Mouse (Mus musculus) lung, postnatal 25 days (tissue): ENCODE results near the gene Pdlim5.

Experiments
- DNase-seq: peaks from one replicate; pipeline ENCODE4 v3.0.0; 2022; ENCODE audit warnings: low spot score

Pdlim5 gene

DNA sequence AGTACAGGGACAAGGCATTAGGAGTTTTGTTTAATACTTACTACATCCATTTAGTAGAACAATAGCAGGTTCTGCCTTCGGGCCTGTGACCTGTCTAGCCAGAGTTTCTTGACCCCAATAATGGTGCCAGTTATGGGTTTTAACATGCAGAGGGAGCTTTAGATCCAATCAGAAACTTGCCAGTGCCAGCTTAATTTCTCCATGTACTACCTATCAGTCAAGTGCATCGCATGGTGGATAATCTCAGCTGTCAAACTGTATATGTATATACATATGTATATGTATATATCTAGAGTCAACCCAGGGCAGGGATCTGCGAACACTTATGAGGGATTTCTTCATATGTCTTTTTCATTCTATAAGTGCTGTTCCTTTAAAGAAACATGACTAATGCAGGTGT is 61.0 kb downstream of the Pdlim5 start:
- no peak for DNase-seq

- DNase-seq: no peak
These were observed 62.0 kb downstream of the Pdlim5 start for GRCm38 (mm10) chr3:142333458-142333857.

DNA sequence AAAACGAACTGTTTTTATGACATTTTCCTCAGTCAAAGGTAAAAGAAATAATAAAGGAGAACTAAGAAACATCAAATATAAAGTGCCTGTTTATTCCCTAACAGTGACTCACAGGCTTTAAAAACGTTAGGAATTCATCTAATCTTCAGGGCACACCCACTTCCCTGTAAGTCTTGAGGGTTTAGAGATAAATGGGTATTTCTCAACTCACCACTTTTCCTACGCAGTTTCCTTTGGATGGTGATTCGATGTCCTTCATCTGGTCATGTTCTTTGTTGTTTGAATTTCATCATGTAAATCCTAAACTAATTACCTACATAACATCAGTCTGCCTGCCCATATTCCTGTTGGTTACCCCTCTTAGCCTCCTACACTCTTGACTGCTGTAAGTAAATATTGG is 62.8 kb downstream of the Pdlim5 start:
- no peak for DNase-seq

DNA sequence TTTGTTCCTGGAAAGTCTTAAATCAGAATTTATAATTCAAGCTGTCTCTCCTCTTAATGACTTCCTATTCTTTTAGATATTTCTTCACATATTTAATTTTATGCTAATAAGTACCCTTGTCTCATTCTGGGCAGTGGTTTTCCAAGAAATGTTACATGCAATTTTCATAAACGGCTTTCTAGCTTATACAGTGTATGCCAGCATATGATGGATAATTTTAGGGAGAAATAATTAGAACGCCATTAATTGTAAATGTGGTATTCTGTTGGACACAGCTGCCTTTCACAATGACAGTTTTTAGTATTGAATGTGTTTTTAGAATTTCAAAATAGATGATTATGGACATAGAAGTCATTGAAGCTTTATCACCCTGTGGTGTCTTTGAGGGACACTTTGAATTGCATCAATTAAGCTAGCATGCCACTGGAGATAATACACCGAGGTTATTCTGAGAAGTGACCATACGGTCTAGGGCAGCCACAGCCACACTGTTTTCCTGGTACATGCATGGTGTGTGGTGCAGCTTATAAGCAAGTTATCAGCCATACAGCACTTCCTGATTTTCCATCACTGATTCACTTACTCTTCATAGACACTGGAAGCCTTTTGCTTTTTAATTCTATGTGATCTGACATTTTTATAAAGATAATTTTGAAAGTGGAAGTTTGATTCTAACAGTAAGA is 63.5 kb downstream of the Pdlim5 start:
- no peak for DNase-seq

- no peak for DNase-seq
These were observed 65.1 kb downstream of the Pdlim5 start for GRCm38 (mm10) chr3:142330425-142330824.

GRCm38 (mm10) chr3:142323592-142323991 is 71.9 kb downstream of the Pdlim5 start:
- DNase-seq: peak; percentile 16

- DNase-seq: peak; percentile 37
These were observed 73.6 kb downstream of the Pdlim5 start for GRCm38 (mm10) chr3:142321930-142322329.

- peak; percentile 70 for DNase-seq
These were observed 77.3 kb downstream of the Pdlim5 start for GRCm38 (mm10) chr3:142318147-142318546.

DNA sequence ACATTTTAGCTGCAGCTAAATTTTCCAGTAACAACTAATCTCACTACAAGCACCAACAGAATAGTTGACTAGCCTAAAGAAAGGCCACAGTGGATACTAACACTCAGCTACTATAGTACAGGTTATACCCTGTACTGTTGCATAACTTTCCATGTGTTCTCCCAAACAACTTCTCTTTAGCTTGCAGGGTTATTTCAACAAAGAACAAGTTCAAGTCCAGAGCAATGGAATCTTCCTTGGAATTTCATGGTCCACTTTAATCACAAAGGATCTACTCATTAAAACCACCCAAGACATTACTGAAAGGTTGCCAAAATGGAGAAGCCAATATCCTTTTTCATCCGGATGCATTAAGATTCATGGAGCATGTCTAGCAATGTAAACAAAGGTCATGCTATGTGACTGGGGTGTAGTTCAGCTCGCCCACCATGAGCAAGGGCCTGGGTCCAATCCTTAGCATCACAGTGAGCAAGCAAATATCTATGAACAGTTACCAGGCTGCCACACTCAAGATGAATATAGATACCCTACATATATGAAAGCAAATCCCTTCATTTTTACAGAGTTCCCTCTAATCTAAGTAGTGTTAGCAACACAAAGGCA is 79.3 kb downstream of the Pdlim5 start:
- no peak for DNase-seq

DNA sequence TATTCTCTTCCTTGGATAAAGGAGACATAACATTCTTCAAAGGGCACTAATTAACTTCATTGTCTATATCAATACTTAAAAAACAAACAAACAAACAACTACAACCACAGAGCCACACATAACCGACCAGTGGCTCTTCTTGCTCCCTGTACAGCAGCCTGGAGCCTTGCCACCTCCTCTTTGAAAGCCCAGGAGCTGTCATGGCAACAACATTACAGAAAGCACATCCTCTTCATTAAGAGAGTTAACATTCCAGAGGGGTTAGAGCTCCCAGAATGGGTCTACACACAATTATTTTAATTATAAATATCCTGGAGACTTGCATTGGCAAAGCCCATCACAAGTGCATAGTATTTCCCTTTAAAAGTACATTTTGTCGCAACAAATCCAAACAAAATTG is 84.4 kb downstream of the Pdlim5 start:
- no peak for DNase-seq

- DNase-seq: no peak
These were observed 85.0 kb downstream of the Pdlim5 start for GRCm38 (mm10) chr3:142310446-142310845.

DNA sequence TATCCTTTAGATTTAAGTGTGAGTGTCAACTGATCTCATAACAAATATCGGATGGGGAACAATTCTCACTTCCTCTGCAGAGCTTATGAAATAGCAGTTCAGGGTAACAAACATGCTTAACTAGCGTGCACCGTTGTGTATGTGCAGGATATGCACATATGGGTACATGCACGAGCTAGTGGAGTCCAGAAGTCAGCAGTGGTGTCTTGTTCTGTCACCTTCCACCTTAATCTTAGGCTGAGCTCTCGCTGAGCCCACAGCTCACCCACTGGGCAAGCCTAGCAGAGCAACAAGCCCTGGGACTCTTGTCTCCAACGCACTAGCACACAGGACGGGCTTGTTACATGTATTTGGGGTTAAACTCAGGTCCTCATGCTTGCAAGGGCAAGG is 100.2 kb downstream of the Pdlim5 start:
- DNase-seq: no peak

DNA sequence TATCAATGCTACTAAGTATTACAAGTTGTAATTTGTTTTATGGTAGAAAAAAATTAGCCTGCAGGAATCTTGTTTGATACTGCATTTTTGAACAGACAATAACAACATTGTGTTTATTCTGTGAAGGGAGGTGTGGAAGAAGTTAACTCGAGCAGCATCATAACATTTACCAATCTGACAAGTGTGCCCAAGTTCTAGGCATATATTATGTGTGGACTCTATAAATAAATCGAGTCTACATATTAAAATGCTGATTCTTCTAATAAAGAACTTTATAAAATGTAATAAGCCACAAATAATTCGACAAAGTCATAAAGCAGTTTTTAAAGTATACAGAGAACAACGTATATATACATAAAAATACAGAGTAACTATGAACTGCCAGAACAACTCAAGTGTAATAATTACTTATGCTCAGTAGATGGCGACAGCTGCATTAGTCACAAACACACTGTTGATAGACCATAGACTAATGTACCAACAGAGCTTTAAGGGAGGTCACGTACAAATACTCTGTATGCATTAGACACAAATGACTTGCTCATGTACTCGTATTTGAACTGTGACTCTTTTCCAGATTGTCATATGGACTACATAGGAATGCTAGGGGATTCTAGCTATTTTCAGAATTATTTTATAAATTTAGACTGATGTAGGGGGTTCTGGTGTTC is 100.7 kb downstream of the Pdlim5 start:
- DNase-seq: peak; percentile 75

DNA sequence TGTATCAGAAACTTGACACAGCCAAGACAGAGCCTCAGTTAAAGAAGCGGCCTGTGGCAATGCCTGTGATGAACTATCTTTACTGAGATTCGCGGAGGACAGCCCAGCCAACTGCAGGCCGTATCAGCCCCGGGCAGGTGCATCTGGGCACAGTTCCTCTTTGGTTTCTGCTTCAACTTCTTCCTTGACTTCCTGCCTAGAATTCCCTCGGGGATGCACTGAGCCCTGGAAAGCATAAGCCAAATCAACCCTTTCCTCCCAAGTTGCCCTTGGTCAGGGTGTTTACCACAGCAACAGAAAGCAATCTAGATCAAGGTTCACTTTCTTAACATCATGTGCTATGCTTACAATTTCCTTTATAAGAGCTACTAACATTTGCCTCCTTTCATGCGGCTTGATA is 101.9 kb downstream of the Pdlim5 start:
- no peak for DNase-seq

- peak; percentile 47 for DNase-seq
These were observed 112.8 kb downstream of the Pdlim5 start for GRCm38 (mm10) chr3:142282706-142283105.

DNA sequence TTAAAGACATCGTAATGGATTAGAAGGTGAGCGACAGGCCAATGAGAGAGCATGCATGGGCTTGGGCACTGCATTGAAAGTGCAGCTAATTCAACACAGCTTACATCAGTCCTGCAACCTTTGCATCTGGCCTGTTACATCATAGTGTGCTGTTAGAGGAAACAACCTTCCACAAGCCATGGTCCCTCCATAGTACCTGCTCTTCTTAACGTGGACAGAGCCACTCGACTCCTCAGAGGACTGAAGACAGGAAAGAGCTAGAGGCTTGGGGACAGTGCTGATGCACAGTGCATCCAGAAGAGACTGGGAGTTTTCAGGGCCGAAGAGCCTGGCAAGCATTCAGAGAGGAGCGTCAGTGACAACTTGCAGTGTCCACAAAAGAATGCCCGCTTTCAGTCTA is 113.8 kb downstream of the Pdlim5 start:
- no peak for DNase-seq

DNA sequence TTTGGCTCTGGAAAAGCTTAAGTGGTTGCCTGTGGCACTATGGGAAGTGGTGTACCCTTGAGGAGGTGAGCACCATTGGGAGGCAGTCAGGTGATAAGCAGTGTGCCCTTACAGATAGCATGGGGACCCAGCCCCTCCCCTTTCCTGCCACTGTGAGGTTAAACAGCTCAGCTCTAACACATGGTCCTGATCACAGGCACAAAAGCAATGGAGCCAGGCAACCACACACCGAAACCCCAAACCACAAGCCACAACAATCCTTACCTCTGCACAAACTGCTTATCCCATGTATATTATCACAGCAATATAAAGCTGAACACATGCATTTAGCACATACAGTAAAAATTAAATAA is 114.4 kb downstream of the Pdlim5 start:
- no peak for DNase-seq

- no peak for DNase-seq
These were observed 115.0 kb downstream of the Pdlim5 start for GRCm38 (mm10) chr3:142280366-142281092.

DNA sequence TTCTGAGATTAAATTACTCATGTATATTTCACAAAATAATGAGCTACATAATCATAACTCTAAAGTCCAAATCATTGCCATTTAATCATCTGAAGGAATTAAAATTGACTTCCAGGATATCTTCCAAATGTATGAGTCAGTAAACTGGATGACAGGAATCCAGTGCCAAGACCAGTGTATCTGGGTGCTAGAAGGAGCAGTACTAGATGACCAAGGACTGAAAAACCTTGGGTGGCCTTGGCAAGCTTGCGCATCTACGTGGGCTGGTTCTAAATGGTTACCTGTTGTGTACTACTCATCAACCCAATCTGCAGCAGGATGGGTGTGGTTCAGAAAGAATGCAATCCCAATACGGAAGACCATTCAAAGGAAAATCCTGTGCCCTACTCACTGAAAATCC is 116.5 kb downstream of the Pdlim5 start:
- no peak for DNase-seq

DNA sequence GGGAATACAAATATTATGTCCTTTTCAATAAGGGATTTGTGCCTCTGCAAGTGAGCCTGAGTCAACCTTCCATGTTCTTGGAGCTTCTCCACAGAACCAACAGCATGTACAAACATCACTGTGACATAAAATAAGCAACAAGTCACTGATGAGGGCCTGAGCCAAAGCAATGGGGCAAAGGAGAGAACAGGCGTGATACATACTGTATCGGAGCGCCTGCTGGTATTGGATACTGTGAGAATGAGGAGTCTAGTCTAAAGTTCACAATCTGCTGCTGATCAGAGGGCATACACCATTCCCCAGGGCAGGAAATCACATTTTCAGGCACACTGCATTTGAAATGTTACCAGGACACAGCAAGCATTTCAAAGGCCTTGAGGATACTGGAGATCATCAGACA is 119.0 kb downstream of the Pdlim5 start:
- no peak for DNase-seq

- DNase-seq: peak; percentile 28
These were observed 120.5 kb downstream of the Pdlim5 start for GRCm38 (mm10) chr3:142274993-142275392.

GRCm38 (mm10) chr3:142274451-142274850 is 121.0 kb downstream of the Pdlim5 start:
- peak; percentile 9 for DNase-seq

DNA sequence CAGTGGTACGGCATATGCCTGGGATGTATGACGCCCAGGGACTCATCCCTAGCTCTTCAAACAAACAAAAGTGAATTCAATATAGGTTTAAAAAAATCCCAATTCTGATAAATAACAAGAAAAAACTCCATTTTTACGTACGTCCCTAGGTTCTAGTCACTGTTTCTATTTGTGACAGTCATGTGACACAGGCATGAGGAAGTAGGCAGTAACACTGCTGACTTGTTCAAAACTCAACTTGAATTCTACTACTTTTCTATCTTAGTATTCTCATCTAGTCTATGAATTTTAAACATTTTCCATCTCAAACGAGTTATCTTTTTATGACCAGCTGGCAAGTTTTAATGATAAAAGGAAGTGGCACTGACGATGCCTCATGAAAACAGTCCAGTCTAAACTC is 122.2 kb downstream of the Pdlim5 start:
- no peak for DNase-seq
